Mouse (Mus musculus) limb, embryonic 15.5 days (tissue): Measurements from ENCODE around the gene Elovl6. TPM values are rescaled to one million over a fixed set of nuclear protein-coding genes. Genes with fewer than 3 reads are reported as not detected.

ENCODE experiments used
- ATAC-seq: fragments of 200-750 bp; cut with Nextera tagmentation; 2 replicates; pipeline ENCODE4 v1.8.0; 2017; ENCODE audit warnings: low read depth, moderate TSS enrichment; ENCODE audit not compliant: insufficient number of reproducible peaks, low FRiP score, low TSS enrichment
- H3K27ac ChIP-seq: fragments of 300-500 bp; sonication (generic); 2 replicates; pipeline ENCODE4 v1.5.1; 2015; ENCODE audit warnings: moderate library complexity, mild to moderate bottlenecking, inconsistent platforms
- H3K27me3 ChIP-seq: fragments of 300-500 bp; sonication (generic); 2 replicates; pipeline ENCODE4 v1.6.1; 2015; ENCODE audit warnings: inconsistent platforms
- H3K36me3 ChIP-seq: fragments of 300-500 bp; sonication (generic); 2 replicates; pipeline ENCODE4 v1.6.1; 2015; ENCODE audit warnings: inconsistent platforms
- H3K4me1 ChIP-seq: fragments of 300-500 bp; sonication (generic); 2 replicates; pipeline ENCODE4 v1.6.1; 2015; ENCODE audit warnings: inconsistent platforms
- H3K4me2 ChIP-seq: fragments of 300-500 bp; sonication (generic); 2 replicates; pipeline ENCODE4 v1.6.1; 2015; ENCODE audit warnings: mild to moderate bottlenecking, inconsistent platforms
- H3K4me3 ChIP-seq: fragments of 300-500 bp; sonication (generic); 2 replicates; pipeline ENCODE4 v1.5.1; 2015; ENCODE audit warnings: mild to moderate bottlenecking, inconsistent platforms
- H3K9ac ChIP-seq: fragments of 300-500 bp; sonication (generic); 2 replicates; pipeline ENCODE4 v1.6.1; 2015; ENCODE audit warnings: inconsistent platforms
- H3K9me3 ChIP-seq: fragments of 300-500 bp; sonication (generic); 2 replicates; pipeline ENCODE4 v1.6.1; 2016; ENCODE audit warnings: inconsistent platforms
- WGBS: fragments of 180-500 bp; shearing (Covaris S2); methylation state at CpG from one replicate; pipeline ENCODE4 v1.1.7; 2015; 5-methylcytosine and 5-hydroxymethylcytosine counted together
- microRNA-seq: library from miRNA; unstranded; fragments of <30 nt; microRNA quantifications from one replicate; pipeline ENCODE4, GENCODE M21; 2016
- polyA plus RNA-seq: library from polyadenylated mRNA; unstranded; fragments of >200 nt; fragmentation: Nextera tagmentation; extraction: Ambion mirVana; gene quantifications from 2 replicates; pipeline ENCODE4 v1.2.1, GENCODE M21; 2015

Elovl6 gene
- polyA plus RNA-seq, 1 experiment from 2014 or later: 23.3 TPM

DNA sequence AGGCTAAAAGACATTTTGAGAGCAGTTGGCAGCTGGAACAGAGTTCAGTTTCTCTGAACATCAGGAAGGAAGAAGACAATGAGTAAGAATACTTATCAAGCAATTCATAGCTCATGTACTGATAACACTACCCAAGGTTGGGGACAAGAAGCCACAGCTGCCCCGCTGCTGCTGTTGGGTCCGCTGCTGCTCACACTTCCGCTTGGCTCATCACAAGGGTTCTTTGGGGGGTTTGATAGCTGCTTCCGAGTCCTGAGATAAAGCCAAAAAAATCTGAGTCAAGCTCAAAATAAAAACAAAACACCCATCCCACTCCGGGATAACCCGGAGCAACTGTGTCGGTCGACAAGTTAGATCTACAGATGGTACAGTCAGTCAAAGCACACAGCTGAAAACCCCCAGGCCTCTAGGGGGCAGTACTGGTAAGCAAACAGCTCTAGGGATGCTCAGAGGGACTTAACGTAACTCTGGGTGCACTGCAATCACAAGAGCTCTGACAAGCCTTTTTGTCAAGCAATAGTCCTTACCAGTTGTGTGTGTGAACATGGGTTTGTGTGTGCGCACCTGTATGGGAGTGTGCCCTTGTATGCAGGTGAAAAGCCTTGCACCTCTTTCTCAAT, 151.0 kb downstream of the Elovl6 start:
- no peak overlapping the region for H3K4me2 ChIP-seq
- WGBS: 76% methylated on average over 10 of the region's 10 CpGs
- H3K9me3 ChIP-seq: no peaks in the 10 kb centered on the region
- H3K9ac ChIP-seq: no peak overlapping the region
- no peak overlapping the region for H3K27ac ChIP-seq
- no peak overlapping the region for H3K4me3 ChIP-seq
- H3K36me3 ChIP-seq: no peaks in the 10 kb centered on the region
- ATAC-seq: no peak
- H3K4me1 ChIP-seq: peaks cover 5% of the 10 kb centered on the region; the same call in 1 of the 2 replicates
- H3K27me3 ChIP-seq: no peaks in the 10 kb centered on the region

DNA sequence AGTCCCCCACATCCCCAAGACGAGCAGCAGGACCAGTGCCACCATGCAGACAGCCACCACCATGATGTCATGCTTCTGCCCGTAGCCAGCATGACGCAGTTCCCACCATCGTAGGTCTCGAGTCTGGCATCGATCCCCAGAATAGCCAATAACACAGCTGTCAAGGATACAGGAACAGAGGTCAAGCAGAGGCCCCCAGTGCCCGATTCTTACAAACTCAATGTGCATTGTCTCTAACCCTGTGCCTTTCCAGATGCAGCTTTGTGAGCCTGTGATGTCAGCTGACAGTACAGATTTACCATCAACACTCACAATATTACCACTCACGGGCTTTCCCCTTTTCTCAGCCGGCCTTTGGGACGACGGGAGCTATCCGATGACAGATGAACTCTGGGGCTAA, 154.0 kb downstream of the Elovl6 start:
- WGBS: 83% methylated on average over 12 of the region's 12 CpGs
- ATAC-seq: no peak
- Histone ChIP-seq H3K4me2 (no peak overlapping the region), H3K9ac (no peak overlapping the region), H3K27me3 (no peaks in the 10 kb centered on the region), H3K4me1 (no peaks in the 10 kb centered on the region), H3K27ac (no peak overlapping the region), H3K4me3 (no peak overlapping the region), H3K9me3 (no peaks in the 10 kb centered on the region), H3K36me3 (no peaks in the 10 kb centered on the region)

DNA sequence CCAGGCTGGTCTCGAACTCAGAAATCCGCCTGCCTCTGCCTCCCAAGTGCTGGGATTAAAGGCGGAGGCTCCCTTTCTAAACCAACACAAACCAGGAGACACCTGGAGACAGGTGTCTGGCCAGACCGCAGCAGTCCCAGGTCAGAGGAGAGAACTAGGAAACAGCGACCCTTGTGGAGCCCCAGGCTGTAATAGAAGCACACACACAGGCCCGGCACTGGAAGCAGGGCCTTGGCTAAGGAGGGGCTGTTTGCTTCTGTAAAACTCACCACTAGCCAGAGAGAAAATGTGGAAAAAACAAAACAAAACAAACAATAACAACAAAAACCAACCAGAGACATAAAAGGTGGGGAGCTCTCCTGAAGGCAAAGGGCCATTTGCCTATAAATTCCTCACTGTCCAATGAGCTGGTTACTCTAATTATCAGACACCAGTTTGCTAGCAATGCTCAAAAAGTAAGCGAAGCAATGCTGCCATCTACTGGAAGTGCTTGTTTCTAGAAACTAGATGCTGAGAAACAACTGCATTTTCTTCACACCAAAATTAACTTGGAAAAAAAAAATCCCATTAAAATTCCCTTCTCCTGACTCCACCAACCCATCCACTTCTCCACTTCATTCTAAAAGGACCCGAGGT, 154.7 kb downstream of the Elovl6 start:
- no peak overlapping the region for H3K27ac ChIP-seq
- H3K9ac ChIP-seq: no peak overlapping the region
- no peak overlapping the region for H3K4me2 ChIP-seq
- no peaks in the 10 kb centered on the region for H3K27me3 ChIP-seq
- ATAC-seq: no peak
- no peak overlapping the region for H3K4me3 ChIP-seq
- H3K9me3 ChIP-seq: no peaks in the 10 kb centered on the region
- 49% methylated on average over 8 of the region's 8 CpGs for WGBS
- no peaks in the 10 kb centered on the region for H3K4me1 ChIP-seq
- no peaks in the 10 kb centered on the region for H3K36me3 ChIP-seq

DNA sequence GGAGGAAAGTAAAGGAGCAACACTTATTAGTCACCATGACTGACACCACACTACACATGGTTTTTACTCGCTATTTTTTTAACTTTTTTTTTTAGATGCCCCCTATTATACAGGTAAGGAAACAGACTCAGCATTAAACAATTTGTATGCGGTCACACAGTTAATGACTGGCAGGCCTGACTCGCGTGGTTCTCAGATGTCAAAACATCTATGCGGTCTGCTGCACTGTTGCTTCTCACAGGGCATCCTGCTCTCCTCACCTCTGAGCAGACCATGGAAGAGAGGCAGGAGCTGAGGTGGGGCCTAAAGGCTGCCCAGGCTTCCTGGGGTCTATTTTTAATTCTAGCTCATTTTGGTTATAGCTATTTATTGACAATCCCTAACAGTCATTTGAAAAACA, 155.3 kb downstream of the Elovl6 start:
- 64% methylated on average over 5 of the region's 5 CpGs for WGBS
- Histone ChIP-seq H3K4me3 (no peak overlapping the region), H3K27ac (no peak overlapping the region), H3K36me3 (no peaks in the 10 kb centered on the region), H3K4me2 (no peak overlapping the region), H3K9me3 (no peaks in the 10 kb centered on the region), H3K4me1 (no peaks in the 10 kb centered on the region), H3K9ac (no peak overlapping the region), H3K27me3 (no peaks in the 10 kb centered on the region)
- no peak for ATAC-seq

Small RNA genes lying within 50 kb of the gene (microRNA-seq; reads per million reads assigned to microRNA genes)
- not detected for gene Gm24515

Other genes with a start within 250 kb of the Elovl6 start
- 1.9 and 2.1 TPM in 2 replicates for gene Enpep, start 199.6 kb upstream of the Elovl6 start, polyA plus RNA-seq
- gene Egf, start 223.0 kb downstream of the Elovl6 start, polyA plus RNA-seq: 1.9 and 2.2 TPM in 2 replicates